8 mouse cellular contexts compared by ENCODE assay signal in genomic region chr4:150966556-150966955, GRCm38 (mm10). TPM values are rescaled to one million over a fixed set of nuclear protein-coding genes. Genes with fewer than 3 reads are reported as not detected.
DNase-seq lines count a peak whose midpoint lies in the region; ATAC-seq lines count a peak whose summit lies in the region.

No protein-coding gene starts in this region.

- H3K4me2 ChIP-seq in hindbrain, embryonic 11.5 days (replicated peaks; ENCODE audit: low read depth, low read length) = no peak overlapping the region
- no peak overlapping the region for H3K4me2 ChIP-seq in hindbrain, embryonic 13.5 days

- no peak for ATAC-seq in hindbrain, embryonic 11.5 days (ENCODE audit: low FRiP score)
- no peak for ATAC-seq in hindbrain, embryonic 13.5 days (ENCODE audit: low FRiP score)

- no peak overlapping the region for H3K4me3 ChIP-seq in hindbrain, embryonic 11.5 days (ENCODE audit: low read depth, low read length)
- no peak overlapping the region for H3K4me3 ChIP-seq in hindbrain, embryonic 13.5 days

- no peaks in the 10 kb centered on the region for H3K9me3 ChIP-seq in hindbrain, embryonic 11.5 days (ENCODE audit: control insufficient read depth, low read length)
- no peaks in the 10 kb centered on the region for H3K9me3 ChIP-seq in hindbrain, embryonic 13.5 days

- no peak overlapping the region for H3K27ac ChIP-seq in hindbrain, embryonic 11.5 days (ENCODE audit: low read depth, low read length)
- H3K27ac ChIP-seq in hindbrain, embryonic 13.5 days = no peak overlapping the region

- no peaks in the 10 kb centered on the region for H3K27me3 ChIP-seq in hindbrain, embryonic 11.5 days (ENCODE audit: control insufficient read depth, insufficient read depth, low read length)
- H3K27me3 ChIP-seq in hindbrain, embryonic 13.5 days = 0 out of 2 replicates have a peak, but pooled peaks cover 5% of the 10 kb centered on the region

- intact Hi-C loops in heart, postnatal 14 days (cut with DNase I) = loop anchor here (2.0 to 5.0 kb wide), 2 partner anchors 104 to 176 kb away; no protein-coding TSS in a partner anchor
- intact Hi-C loops in left cerebral cortex, postnatal 25 days (cut with DNase I) = loop anchor here (5.0 kb wide), 1 partner anchor 59 kb away; no protein-coding TSS in a partner anchor

- no peak overlapping the region for H3K9ac ChIP-seq in hindbrain, embryonic 11.5 days (ENCODE audit: low read depth, low read length)
- H3K9ac ChIP-seq in hindbrain, embryonic 13.5 days = no peak overlapping the region

- WGBS in hindbrain, embryonic 11.5 days = 23% methylated on average over 7 of the region's 7 CpGs
- 19% methylated on average over 7 of the region's 7 CpGs for WGBS in hindbrain, embryonic 13.5 days

- H3K36me3 ChIP-seq in hindbrain, embryonic 11.5 days (ENCODE audit: control insufficient read depth, insufficient read depth, low read length) = no peaks in the 10 kb centered on the region
- H3K36me3 ChIP-seq in hindbrain, embryonic 13.5 days = no peaks in the 10 kb centered on the region

- peak; percentile 72 for DNase-seq in hindbrain, embryonic 11.5 days (ENCODE audit: low spot score)
- peak; percentile 55 for DNase-seq in MEL-GATA-1-ER (ENCODE audit: extremely low read depth, low read depth)
- DNase-seq in cerebellum, adult 18-20 months = peak; percentile 64 to 66
- peak; percentile 49 to 78 for DNase-seq in heart, postnatal 14 days
- peak; percentile 42 to 57 for DNase-seq in left cerebral cortex, postnatal 25 days (ENCODE audit: low spot score in 2 of 2)
- DNase-seq in retina, embryonic 14.5 days (ENCODE audit: low spot score) = peak; percentile 81
- peak; percentile 33 for DNase-seq in urinary bladder, adult 2 months (ENCODE audit: low spot score)

- no peaks in the 10 kb centered on the region for H3K4me1 ChIP-seq in hindbrain, embryonic 11.5 days (replicated peaks; ENCODE audit: control insufficient read depth, insufficient read depth, low read length)
- peaks cover 4% of the 10 kb centered on the region for H3K4me1 ChIP-seq in hindbrain, embryonic 13.5 days (replicated peaks)

RNA-seq across cellular contexts. Expression of gene Uts2, which starts 30.3 kb away (rescaled TPM):
- polyA plus RNA-seq in hindbrain, embryonic 11.5 days (2014; fragmentation: Nextera tagmentation; extraction: Ambion mirVana) = not detected in 2 replicates
- polyA plus RNA-seq in hindbrain, embryonic 13.5 days (2015; fragmentation: Nextera tagmentation; extraction: Ambion mirVana) = not detected in 2 replicates
- total RNA-seq in heart, postnatal 14 days (2021) = not detected
- total RNA-seq in left cerebral cortex, postnatal 25 days (2021) = not detected
- not detected in 2 replicates for polyA plus RNA-seq in urinary bladder, adult 2 months (2012; rRNA removed)

RNA-seq across cellular contexts. Expression of gene Tnfrsf9, which starts 52.2 kb away (rescaled TPM):
- 0.21 TPM in 1 of 2 replicates, not detected in the other for polyA plus RNA-seq in hindbrain, embryonic 11.5 days (2014; fragmentation: Nextera tagmentation; extraction: Ambion mirVana)
- polyA plus RNA-seq in hindbrain, embryonic 13.5 days (2015; fragmentation: Nextera tagmentation; extraction: Ambion mirVana) = 0.22 and 0.38 TPM in 2 replicates
- total RNA-seq in heart, postnatal 14 days (2021) = under 1 TPM; 0.29 to 0.45 TPM
- under 1 TPM; 0.76 TPM for total RNA-seq in left cerebral cortex, postnatal 25 days (2021)
- 0.69 and 1.3 TPM in 2 replicates for polyA plus RNA-seq in urinary bladder, adult 2 months (2012; rRNA removed)

RNA-seq across cellular contexts. Expression of gene Park7, which starts 52.3 kb away (rescaled TPM):
- polyA plus RNA-seq in hindbrain, embryonic 11.5 days (2014; fragmentation: Nextera tagmentation; extraction: Ambion mirVana) = 406 and 416 TPM in 2 replicates
- 359 and 380 TPM in 2 replicates for polyA plus RNA-seq in hindbrain, embryonic 13.5 days (2015; fragmentation: Nextera tagmentation; extraction: Ambion mirVana)
- total RNA-seq in heart, postnatal 14 days (2021) = 100 to 1,000 TPM; 200 to 218 TPM
- total RNA-seq in left cerebral cortex, postnatal 25 days (2021) = 100 to 1,000 TPM; 176 to 201 TPM
- polyA plus RNA-seq in urinary bladder, adult 2 months (2012; rRNA removed) = 308 and 318 TPM in 2 replicates
